ENCODE assay signal across 9 mouse cellular contexts in genomic region chr16:85307940-85308339, GRCm38 (mm10).
DNase-seq lines count a peak whose midpoint lies in the region; ATAC-seq lines count a peak whose summit lies in the region.
"Had no signal": no experiment of that assay in that cellular context is flagged by ENCODE, and none has a peak within 500 bp of the region (broad histone marks: within the 10 kb centered on the region; RNA-seq: fewer than 3 reads in every experiment).

No protein-coding gene starts in this region.

- no peaks in the 10 kb centered on the region for H3K4me1 ChIP-seq in hindbrain, embryonic 15.5 days (replicated peaks)
- H3K4me1 ChIP-seq in neural tube, embryonic 12.5 days, result peaks cover 7% of the 10 kb centered on the region; the same call in 1 of the 2 replicates
- H3K4me1 ChIP-seq in kidney, embryonic 14.5 days (ENCODE audit: control insufficient read depth, insufficient read depth, low read length), result no peaks in the 10 kb centered on the region

- H3K27me3 ChIP-seq in hindbrain, embryonic 15.5 days, result no peaks in the 10 kb centered on the region
- no peaks in the 10 kb centered on the region for H3K27me3 ChIP-seq in neural tube, embryonic 12.5 days (replicated peaks)
- no peaks in the 10 kb centered on the region for H3K27me3 ChIP-seq in kidney, embryonic 14.5 days (ENCODE audit: control insufficient read depth, insufficient read depth, low read length)

- no peaks in the 10 kb centered on the region for H3K9me3 ChIP-seq in hindbrain, embryonic 15.5 days
- H3K9me3 ChIP-seq in neural tube, embryonic 12.5 days, result no peaks in the 10 kb centered on the region
- no peaks in the 10 kb centered on the region for H3K9me3 ChIP-seq in kidney, embryonic 14.5 days (ENCODE audit: control insufficient read depth, low read length)

- H3K27ac ChIP-seq in hindbrain, embryonic 15.5 days (replicated peaks), result peak overlapping the region; percentile 31; the same call in 1 of the 2 replicates
- no peak overlapping the region for H3K27ac ChIP-seq in neural tube, embryonic 12.5 days
- no peak overlapping the region for H3K27ac ChIP-seq in kidney, embryonic 14.5 days (ENCODE audit: low read depth, low read length)
- H3K27ac ChIP-seq: left cerebral cortex, adult 2 months; liver, embryonic 14.5 days had no signal

- H3K4me3 ChIP-seq in hindbrain, embryonic 15.5 days, result no peak overlapping the region
- H3K4me3 ChIP-seq in neural tube, embryonic 12.5 days, result no peak overlapping the region
- no peak overlapping the region for H3K4me3 ChIP-seq in kidney, embryonic 14.5 days (ENCODE audit: low read length)
- H3K4me3 ChIP-seq: left cerebral cortex, adult 2 months had no signal

- no peak overlapping the region for H3K9ac ChIP-seq in hindbrain, embryonic 15.5 days
- H3K9ac ChIP-seq in neural tube, embryonic 12.5 days, result no peak overlapping the region
- no peak overlapping the region for H3K9ac ChIP-seq in kidney, embryonic 14.5 days (ENCODE audit: low read depth, low read length)
- H3K9ac ChIP-seq: liver, embryonic 14.5 days had no signal

- 8% methylated on average over 7 of the region's 7 CpGs for WGBS in hindbrain, embryonic 15.5 days
- WGBS in neural tube, embryonic 12.5 days, result 15% methylated on average over 7 of the region's 7 CpGs
- 50% methylated on average over 7 of the region's 7 CpGs for WGBS in kidney, embryonic 14.5 days

- peak; percentile 92 for ATAC-seq in hindbrain, embryonic 15.5 days (ENCODE audit: low FRiP score, low read depth)
- peak; percentile 94 for ATAC-seq in neural tube, embryonic 12.5 days (ENCODE audit: low FRiP score, low read depth)
- no peak for ATAC-seq in kidney, embryonic 14.5 days (ENCODE audit: low FRiP score, low TSS enrichment)

- H3K4me2 ChIP-seq in hindbrain, embryonic 15.5 days, result no peak overlapping the region
- H3K4me2 ChIP-seq in neural tube, embryonic 12.5 days (replicated peaks), result peak overlapping the region; percentile 22; the same call in 1 of the 2 replicates
- no peak overlapping the region for H3K4me2 ChIP-seq in kidney, embryonic 14.5 days (replicated peaks; ENCODE audit: low read depth, low read length)

- peak; percentile 28 for DNase-seq in embryo, embryonic 10 days (ENCODE audit: low spot score)
- DNase-seq in embryo, embryonic 9.5 days (ENCODE audit: extremely low spot score), result peak; percentile 20
- no peak for DNase-seq in heart, adult 18-20 months
- no peak for DNase-seq in left cerebral cortex, adult 11 months (ENCODE audit: low spot score)

- no peaks in the 10 kb centered on the region for H3K36me3 ChIP-seq in hindbrain, embryonic 15.5 days
- no peaks in the 10 kb centered on the region for H3K36me3 ChIP-seq in neural tube, embryonic 12.5 days
- H3K36me3 ChIP-seq in kidney, embryonic 14.5 days (ENCODE audit: control insufficient read depth, insufficient read depth, low read length), result no peaks in the 10 kb centered on the region

Comparison
In these comparisons a context has a peak if more than half of its experiments do, and no peak if none do; other contexts are left out.
1. DNase-seq: peak in embryo, embryonic 10 days (single experiment) and embryo, embryonic 9.5 days (single experiment); none in heart, adult 18-20 months (0 of 2) and left cerebral cortex, adult 11 months (single experiment).